8 mouse cellular contexts compared by ENCODE assay signal in the genomic region with DNA sequence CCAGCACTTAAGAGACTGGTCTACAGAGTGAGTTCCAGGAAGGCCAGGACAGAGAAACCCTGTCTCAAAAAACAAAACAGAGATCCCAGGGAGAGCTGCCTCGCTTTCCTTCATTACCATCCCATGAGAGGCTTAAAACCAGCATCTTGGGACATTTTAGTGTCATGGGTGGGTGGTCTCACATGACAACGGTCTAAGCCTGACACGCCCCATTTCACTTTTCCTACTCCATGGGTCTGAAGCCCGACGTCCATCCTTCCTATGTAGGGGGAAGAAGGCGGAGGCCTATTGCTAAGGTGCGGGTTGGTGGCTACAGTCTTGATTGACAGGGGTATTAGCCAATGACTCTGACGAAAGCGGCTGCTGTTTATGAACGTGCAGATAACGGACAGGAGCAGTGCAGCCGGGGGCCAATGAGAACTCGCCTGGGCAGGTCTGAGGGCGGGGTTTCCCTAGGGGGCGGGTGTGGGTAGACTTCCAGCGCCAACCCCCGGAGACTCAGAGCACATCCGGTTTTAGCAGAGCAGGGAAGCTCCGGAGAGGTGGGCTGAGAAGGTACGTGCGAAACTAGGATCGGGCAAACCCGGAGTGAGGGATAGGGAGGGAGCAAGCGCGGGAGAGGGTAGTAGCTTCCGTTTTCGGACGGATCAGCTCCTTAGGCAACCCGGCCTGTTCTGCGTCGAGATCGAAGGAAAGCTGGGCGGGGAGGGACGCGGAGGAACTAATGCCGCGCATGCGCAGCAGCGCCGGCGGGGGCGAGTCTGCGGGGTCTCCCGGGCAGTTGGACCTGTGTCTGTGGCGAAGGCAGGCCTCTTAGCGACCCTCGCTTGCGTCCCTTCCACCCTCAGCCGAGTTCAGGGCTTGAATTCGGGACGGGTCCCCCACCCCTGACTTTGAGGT. TPM values are rescaled to one million over a fixed set of nuclear protein-coding genes. Genes with fewer than 3 reads are reported as not detected.
DNase-seq lines count a peak whose midpoint lies in the region; ATAC-seq and TF ChIP-seq lines count a peak whose summit lies in the region.

A gene (plus strand): TSS at position 397 of the 900 bp plus-strand sequence.

- H3K79me3 ChIP-seq in C2C12 (ENCODE audit: low read depth): peaks cover 48% of the 10 kb centered on the region

- peak within 1 kb of the TSS; percentile 94 for H3K4me2 ChIP-seq in heart, embryonic 11.5 days
- H3K4me2 ChIP-seq in kidney, embryonic 16.5 days (replicated peaks; ENCODE audit: low read depth, low read length): peak within 1 kb of the TSS; percentile 84
- H3K4me2 ChIP-seq in myocyte (ENCODE audit: low read depth): peak within 1 kb of the TSS; percentile 92

- H3K9ac ChIP-seq in heart, embryonic 11.5 days (ENCODE audit: low read depth, low read length): peak within 1 kb of the TSS; percentile 92
- peak within 1 kb of the TSS; percentile 90 for H3K9ac ChIP-seq in kidney, embryonic 16.5 days (replicated peaks; ENCODE audit: low read length)
- H3K9ac ChIP-seq in liver, adult 2 months (ENCODE audit: low read depth, low read length): peak within 1 kb of the TSS; percentile 95

- TF ChIP-seq CTCF in C2C12 (IDR thresholded peaks at IDR 0.05; ENCODE audit: control insufficient read depth, insufficient read depth, insufficient read length): no peak
- no peak for TF ChIP-seq CTCF in brain, embryonic 14.5 days (IDR thresholded peaks at IDR 0.05; ENCODE audit: borderline replicate concordance, extremely low read depth, insufficient read depth, insufficient read length)
- no peak for TF ChIP-seq CTCF in liver, adult 2 months (IDR thresholded peaks at IDR 0.05; ENCODE audit: low read depth, low read length)

- H3K9me3 ChIP-seq in erythroblast, embryonic 14.5 days (ENCODE audit: control insufficient read depth, low read length): no peaks in the 10 kb centered on the region
- no peaks in the 10 kb centered on the region for H3K9me3 ChIP-seq in heart, embryonic 11.5 days (replicated peaks; ENCODE audit: control insufficient read depth, low read length)
- H3K9me3 ChIP-seq in kidney, embryonic 16.5 days (ENCODE audit: low read length): no peaks in the 10 kb centered on the region

- WGBS in heart, embryonic 11.5 days (ENCODE audit: insufficient replicate concordance): under 1% methylated on average over 50 of the region's 51 CpGs
- 0% methylated on average over 51 of the region's 51 CpGs for WGBS in kidney, embryonic 16.5 days
- under 1% methylated on average over 51 of the region's 51 CpGs for WGBS in liver, adult 2 months

- H3K36me3 ChIP-seq in C2C12 (ENCODE audit: control insufficient read depth, insufficient read depth): no peaks in the 10 kb centered on the region
- H3K36me3 ChIP-seq in erythroblast, embryonic 14.5 days (ENCODE audit: control insufficient read depth): peaks cover 13% of the 10 kb centered on the region
- H3K36me3 ChIP-seq in heart, embryonic 11.5 days (ENCODE audit: control insufficient read depth, insufficient read depth, low read length): no peaks in the 10 kb centered on the region
- no peaks in the 10 kb centered on the region for H3K36me3 ChIP-seq in kidney, embryonic 16.5 days (ENCODE audit: insufficient read depth, low read length)
- H3K36me3 ChIP-seq in liver, adult 2 months (ENCODE audit: control insufficient read depth, insufficient read depth, low read length): no peaks in the 10 kb centered on the region
- no peaks in the 10 kb centered on the region for H3K36me3 ChIP-seq in myocyte (ENCODE audit: control insufficient read depth, insufficient read depth)
- 0 out of 2 replicates have a peak, but pooled peaks cover 2% of the 10 kb centered on the region for H3K36me3 ChIP-seq in splenic B cell, adult 2 months (ENCODE audit: control insufficient read depth, insufficient read depth, low read length, poor library complexity, severe bottlenecking)

- H3K27me3 ChIP-seq in C2C12 (ENCODE audit: control insufficient read depth, insufficient read depth, insufficient read length) (no peaks in the 10 kb centered on the region), myocyte (ENCODE audit: control insufficient read depth, insufficient read depth, insufficient read length) (no peaks in the 10 kb centered on the region)
- no peaks in the 10 kb centered on the region for H3K27me3 ChIP-seq in erythroblast, embryonic 14.5 days (ENCODE audit: control insufficient read depth)
- no peaks in the 10 kb centered on the region for H3K27me3 ChIP-seq in heart, embryonic 11.5 days (ENCODE audit: control insufficient read depth, insufficient read depth, low read length)
- H3K27me3 ChIP-seq in kidney, embryonic 16.5 days (ENCODE audit: insufficient read depth, low read length): no peaks in the 10 kb centered on the region
- no peaks in the 10 kb centered on the region for H3K27me3 ChIP-seq in liver, adult 2 months (ENCODE audit: control insufficient read depth, insufficient read depth, low read length)
- no peaks in the 10 kb centered on the region for H3K27me3 ChIP-seq in splenic B cell, adult 2 months (ENCODE audit: control insufficient read depth, insufficient read depth, low read length, poor library complexity, severe bottlenecking)

- peak; percentile 24; the same call in 1 of the 2 replicates for TF ChIP-seq POLR2A in brain, embryonic 14.5 days (IDR thresholded peaks at IDR 0.05; ENCODE audit: borderline replicate concordance, extremely low read depth, insufficient read depth, insufficient read length, poor library complexity, severe bottlenecking)
- TF ChIP-seq POLR2A in liver, adult 2 months (IDR thresholded peaks at IDR 0.05; ENCODE audit: extremely low read depth, insufficient read depth, low read length): peak; percentile 96
- peak; percentile 73 for TF ChIP-seq POLR2A in myocyte (IDR thresholded peaks at IDR 0.05; ENCODE audit: insufficient read length, low read depth)

- peak within 1 kb of the TSS; percentile 100 for H3K4me3 ChIP-seq in C2C12 (ENCODE audit: insufficient read depth, poor library complexity, severe bottlenecking)
- H3K4me3 ChIP-seq in erythroblast, embryonic 14.5 days (replicated peaks): peak within 1 kb of the TSS; percentile 79
- H3K4me3 ChIP-seq in heart, embryonic 11.5 days (ENCODE audit: low read depth, low read length): peak within 1 kb of the TSS; percentile 90
- peak within 1 kb of the TSS; percentile 88 for H3K4me3 ChIP-seq in kidney, embryonic 16.5 days (ENCODE audit: low read length)
- H3K4me3 ChIP-seq in liver, adult 2 months (ENCODE audit: insufficient read depth, low read depth, low read length): peak within 1 kb of the TSS; percentile 89
- H3K4me3 ChIP-seq in myocyte: peak within 1 kb of the TSS; percentile 94

- peak within 1 kb of the TSS; percentile 74 for H3ac ChIP-seq in C2C12 (ENCODE audit: control insufficient read depth, insufficient read length, low read depth)
- H3ac ChIP-seq in myocyte (ENCODE audit: control insufficient read depth, insufficient read length): peak within 1 kb of the TSS; percentile 35

- peak within 1 kb of the TSS; percentile 80 for H3K27ac ChIP-seq in heart, embryonic 11.5 days (ENCODE audit: low read depth, low read length)
- peak within 1 kb of the TSS; percentile 86 for H3K27ac ChIP-seq in kidney, embryonic 16.5 days (ENCODE audit: low read length)
- H3K27ac ChIP-seq in liver, adult 2 months (replicated peaks; ENCODE audit: insufficient read depth, low read depth, low read length): peak within 1 kb of the TSS; percentile 95

- peaks cover 50% of the 10 kb centered on the region for H3K79me2 ChIP-seq in C2C12 (ENCODE audit: control insufficient read depth, insufficient read depth)
- H3K79me2 ChIP-seq in liver, adult 2 months (ENCODE audit: control insufficient read depth, insufficient read depth, low read length): peaks cover 20% of the 10 kb centered on the region; the same call in 1 of the 2 replicates
- peaks cover 49% of the 10 kb centered on the region for H3K79me2 ChIP-seq in myocyte (ENCODE audit: control insufficient read depth, insufficient read depth)

- DNase-seq in brain, embryonic 14.5 days (ENCODE audit: low read depth): peak; percentile 100
- peak; percentile 100 for DNase-seq in liver, adult 2 months (ENCODE audit: extremely low read depth, low read depth, low spot score)
- DNase-seq in splenic B cell, adult 2 months (ENCODE audit: low read depth, low spot score): peak; percentile 100

- ATAC-seq in heart, embryonic 11.5 days (replicated peaks; ENCODE audit: insufficient number of reproducible peaks, low FRiP score, low TSS enrichment): peak; percentile 99
- ATAC-seq in kidney, embryonic 16.5 days (ENCODE audit: low FRiP score, low TSS enrichment): peak; percentile 99

- peaks cover 50% of the 10 kb centered on the region for H3K4me1 ChIP-seq in erythroblast, embryonic 14.5 days (ENCODE audit: control insufficient read depth)
- H3K4me1 ChIP-seq in heart, embryonic 11.5 days (ENCODE audit: control insufficient read depth, insufficient read depth, low read length): peaks cover 35% of the 10 kb centered on the region
- H3K4me1 ChIP-seq in kidney, embryonic 16.5 days (ENCODE audit: insufficient read depth, low read length): peaks cover 38% of the 10 kb centered on the region
- peaks cover 16% of the 10 kb centered on the region for H3K4me1 ChIP-seq in liver, adult 2 months (ENCODE audit: control insufficient read depth, insufficient read depth, low read length)

TF ChIP-seq in C2C12, 6 proteins besides CTCF, POLR2A, EP300 and RAD21:
- TF ChIP-seq FOSL1 (IDR thresholded peaks at IDR 0.05; ENCODE audit: insufficient read depth, low read length, poor library complexity, severe bottlenecking): no peak
- TF ChIP-seq MAX (IDR thresholded peaks at IDR 0.05): peak; percentile 57

TF ChIP-seq in myocyte, 11 proteins besides CTCF, POLR2A, EP300 and RAD21:
- TF ChIP-seq SRF (IDR thresholded peaks at IDR 0.05; ENCODE audit: control insufficient read depth, insufficient read length, low read depth) (no peak), POLR2AphosphoS2 (IDR thresholded peaks at IDR 0.05; ENCODE audit: insufficient read length, low read depth) (peak; percentile 93), MAX (IDR thresholded peaks at IDR 0.05; ENCODE audit: low read depth) (no peak)

RNA-seq across cellular contexts. Expression of the gene that starts here (rescaled TPM):
- polyA plus RNA-seq in C2C12 (2012; fragmentation: generic; extraction: Trizol): 372 TPM
- polyA plus RNA-seq in brain, embryonic 14.5 days (2012; rRNA removed): 214 and 221 TPM in 2 replicates
- 19.1 and 27.7 TPM in 2 replicates for polyA plus RNA-seq in erythroblast, embryonic 14.5 days (2012)
- polyA plus RNA-seq in heart, embryonic 11.5 days (2014; fragmentation: Nextera tagmentation; extraction: Ambion mirVana): 233 and 290 TPM in 2 replicates
- 634 and 653 TPM in 2 replicates for polyA plus RNA-seq in kidney, embryonic 16.5 days (2015; fragmentation: Nextera tagmentation; extraction: Ambion mirVana)
- total RNA-seq in liver, adult 2 months (2014; rRNA removed): 699 and 816 TPM in 2 replicates
- 2,160 and 2,362 TPM in 2 replicates for polyA plus RNA-seq in liver, adult 2 months (2012; rRNA removed)
- 691 TPM for polyA plus RNA-seq in myocyte (2012; fragmentation: generic; extraction: Trizol)

Comparison
In these comparisons a context has a peak if more than half of its experiments do, and no peak if none do; other contexts are left out.
1. Peak in every context shown above with its lines: DNase-seq, ATAC-seq, H3K4me3 ChIP-seq and H3K27ac ChIP-seq.
2. POLR2A ChIP-seq: peak in every context shown above with its lines; median percentile 96 in liver, adult 2 months; 73 in myocyte; 24 in brain, embryonic 14.5 days.